Mouse (Mus musculus) kidney, embryonic 15.5 days (tissue): ENCODE data around the gene Samd13. TPM values are rescaled to one million over a fixed set of nuclear protein-coding genes. Genes with fewer than 3 reads are reported as not detected.
A peak's percentile ranks its signal among the peaks of the same experiment; 100 is the strongest.

ENCODE experiments used
- ATAC-seq: fragments of 200-750 bp; cut with Nextera tagmentation; replicated peaks from 2 replicates; pipeline ENCODE4 v1.8.0; 2017; ENCODE audit warnings: moderate TSS enrichment; ENCODE audit not compliant: low FRiP score
- H3K27ac ChIP-seq: fragments of 300-500 bp; sonication (generic); 2 replicates; pipeline ENCODE4 v1.5.1; 2015; ENCODE audit warnings: mild to moderate bottlenecking, inconsistent platforms
- H3K27me3 ChIP-seq: fragments of 300-500 bp; sonication (generic); 2 replicates; pipeline ENCODE4 v1.6.1; 2015; ENCODE audit warnings: inconsistent platforms
- H3K36me3 ChIP-seq: fragments of 300-500 bp; sonication (generic); 2 replicates; pipeline ENCODE4 v1.6.1; 2015; ENCODE audit warnings: inconsistent platforms
- H3K4me1 ChIP-seq: fragments of 300-500 bp; sonication (generic); 2 replicates; pipeline ENCODE4 v1.6.1; 2015; ENCODE audit warnings: inconsistent platforms
- H3K4me2 ChIP-seq: fragments of 300-500 bp; sonication (generic); 2 replicates; pipeline ENCODE4 v1.6.1; 2015; ENCODE audit warnings: moderate library complexity, mild to moderate bottlenecking, inconsistent platforms
- H3K4me3 ChIP-seq: fragments of 300-500 bp; sonication (generic); replicated peaks from 2 replicates; pipeline ENCODE4 v1.5.1; 2015; ENCODE audit warnings: mild to moderate bottlenecking, inconsistent platforms
- H3K9ac ChIP-seq: fragments of 300-500 bp; sonication (generic); 2 replicates; pipeline ENCODE4 v1.6.1; 2015; ENCODE audit warnings: mild to moderate bottlenecking, inconsistent platforms
- H3K9me3 ChIP-seq: fragments of 300-500 bp; sonication (generic); replicated peaks from 2 replicates; pipeline ENCODE4 v1.6.1; 2016; ENCODE audit warnings: inconsistent platforms
- WGBS: fragments of 180-500 bp; shearing (Covaris S2); methylation state at CpG from one replicate; pipeline ENCODE4 v1.1.7; 2015; ENCODE audit warnings: mixed read lengths; 5-methylcytosine and 5-hydroxymethylcytosine counted together
- polyA plus RNA-seq: library from polyadenylated mRNA; unstranded; fragments of >200 nt; fragmentation: Nextera tagmentation; extraction: Ambion mirVana; gene quantifications from 2 replicates; pipeline ENCODE4 v1.2.1, GENCODE M21; 2015

Gene Samd13
- polyA plus RNA-seq, 1 experiment from 2014 or later = 0.96 TPM

- Histone ChIP-seq H3K4me3 (no peak overlapping the region), H3K27ac (no peak overlapping the region)
Measured at GRCm38 (mm10) chr3:146692547-146692946, 7.2 kb upstream of the Samd13 start.

GRCm38 (mm10) chr3:146687121-146687725 is 1.8 kb upstream of the Samd13 start:
- Histone ChIP-seq H3K4me2 (no peak overlapping the region), H3K36me3 (no peaks in the 10 kb centered on the region), H3K4me1 (peaks cover 13% of the 10 kb centered on the region), H3K9ac (no peak overlapping the region), H3K27me3 (0 out of 2 replicates have a peak, but pooled peaks cover 5% of the 10 kb centered on the region), H3K4me3 (no peak overlapping the region), H3K9me3 (no peaks in the 10 kb centered on the region), H3K27ac (no peak overlapping the region)
- ATAC-seq = no peak
- WGBS = 75% methylated on average over 4 of the region's 4 CpGs

More at GRCm38 (mm10) chr3:146692547-146692946, 7.2 kb upstream of the Samd13 start:
- WGBS = 86% methylated on average over 5 of the region's 5 CpGs
- ATAC-seq = no peak
- H3K9me3 ChIP-seq = no peaks in the 10 kb centered on the region
- no peak overlapping the region for H3K9ac ChIP-seq
- no peak overlapping the region for H3K4me2 ChIP-seq
- H3K27me3 ChIP-seq = no peaks in the 10 kb centered on the region
- no peaks in the 10 kb centered on the region for H3K4me1 ChIP-seq
- no peaks in the 10 kb centered on the region for H3K36me3 ChIP-seq

GRCm38 (mm10) chr3:146686428-146686827 is 1.0 kb upstream of the Samd13 start:
- no peak for ATAC-seq
- H3K27me3 ChIP-seq = 0 out of 2 replicates have a peak, but pooled peaks cover 5% of the 10 kb centered on the region
- no peaks in the 10 kb centered on the region for H3K36me3 ChIP-seq
- H3K4me3 ChIP-seq = no peak overlapping the region
- H3K9me3 ChIP-seq = no peaks in the 10 kb centered on the region
- no peak overlapping the region for H3K4me2 ChIP-seq
- peaks cover 18% of the 10 kb centered on the region for H3K4me1 ChIP-seq
- no peak overlapping the region for H3K9ac ChIP-seq
- H3K27ac ChIP-seq = no peak overlapping the region
- 87% methylated on average over 8 of the region's 8 CpGs for WGBS

GRCm38 (mm10) chr3:146683095-146683494 is 2.3 kb downstream of the Samd13 start:
- H3K4me3 ChIP-seq = no peak overlapping the region
- 65% methylated on average over 2 of the region's 2 CpGs for WGBS
- H3K36me3 ChIP-seq = no peaks in the 10 kb centered on the region
- no peak for ATAC-seq
- H3K27ac ChIP-seq = no peak overlapping the region
- H3K4me2 ChIP-seq = 0 out of 2 replicates have a peak overlapping the region, but pooled peaks have one; percentile 52
- H3K27me3 ChIP-seq = 0 out of 2 replicates have a peak, but pooled peaks cover 5% of the 10 kb centered on the region
- no peaks in the 10 kb centered on the region for H3K9me3 ChIP-seq
- no peak overlapping the region for H3K9ac ChIP-seq
- H3K4me1 ChIP-seq = peaks cover 18% of the 10 kb centered on the region

GRCm38 (mm10) chr3:146682140-146682651 is 3.2 kb downstream of the Samd13 start:
- peaks cover 18% of the 10 kb centered on the region for H3K4me1 ChIP-seq
- no peak for ATAC-seq
- peak overlapping the region; percentile 15 for H3K4me3 ChIP-seq
- H3K27ac ChIP-seq = no peak overlapping the region
- no peaks in the 10 kb centered on the region for H3K9me3 ChIP-seq
- no peaks in the 10 kb centered on the region for H3K36me3 ChIP-seq
- 0 out of 2 replicates have a peak, but pooled peaks cover 5% of the 10 kb centered on the region for H3K27me3 ChIP-seq
- WGBS = 39% methylated on average over 13 of the region's 13 CpGs
- H3K9ac ChIP-seq = no peak overlapping the region
- H3K4me2 ChIP-seq = peak overlapping the region; percentile 52

- no peak for ATAC-seq
- 67% methylated on average over 8 of the region's 8 CpGs for WGBS
- H3K27ac ChIP-seq = no peak overlapping the region
- H3K4me3 ChIP-seq = no peak overlapping the region; the same call in 1 of the 2 replicates
- H3K9me3 ChIP-seq = no peaks in the 10 kb centered on the region
- peaks cover 18% of the 10 kb centered on the region for H3K4me1 ChIP-seq
- no peaks in the 10 kb centered on the region for H3K36me3 ChIP-seq
- H3K27me3 ChIP-seq = 0 out of 2 replicates have a peak, but pooled peaks cover 5% of the 10 kb centered on the region
- H3K9ac ChIP-seq = no peak overlapping the region
- H3K4me2 ChIP-seq = peak overlapping the region; percentile 52
Measured at GRCm38 (mm10) chr3:146681696-146682095, 3.7 kb downstream of the Samd13 start.

GRCm38 (mm10) chr3:146680625-146681024 is 4.8 kb downstream of the Samd13 start:
- Histone ChIP-seq H3K27ac (no peak overlapping the region), H3K4me3 (no peak overlapping the region), H3K36me3 (no peaks in the 10 kb centered on the region), H3K27me3 (0 out of 2 replicates have a peak, but pooled peaks cover 5% of the 10 kb centered on the region), H3K9me3 (no peaks in the 10 kb centered on the region), H3K4me1 (peaks cover 17% of the 10 kb centered on the region), H3K9ac (no peak overlapping the region), H3K4me2 (no peak overlapping the region)
- ATAC-seq = no peak
- WGBS = 88% methylated on average over 13 of the region's 13 CpGs

- ATAC-seq = no peak
- WGBS = 94% methylated on average over 16 of the region's 16 CpGs
- Histone ChIP-seq H3K36me3 (no peaks in the 10 kb centered on the region), H3K27me3 (0 out of 2 replicates have a peak, but pooled peaks cover 5% of the 10 kb centered on the region), H3K9me3 (no peaks in the 10 kb centered on the region), H3K4me1 (peaks cover 10% of the 10 kb centered on the region; the same call in 1 of the 2 replicates), H3K9ac (no peak overlapping the region), H3K4me2 (no peak overlapping the region), H3K4me3 (no peak overlapping the region), H3K27ac (no peak overlapping the region)
Measured at GRCm38 (mm10) chr3:146679646-146680045, 5.7 kb downstream of the Samd13 start.

GRCm38 (mm10) chr3:146676193-146676592 is 9.2 kb downstream of the Samd13 start:
- Histone ChIP-seq H3K4me2 (no peak overlapping the region), H3K9me3 (no peaks in the 10 kb centered on the region), H3K4me1 (no peaks in the 10 kb centered on the region), H3K9ac (no peak overlapping the region), H3K36me3 (no peaks in the 10 kb centered on the region), H3K27me3 (no peaks in the 10 kb centered on the region), H3K27ac (no peak overlapping the region), H3K4me3 (no peak overlapping the region)
- ATAC-seq = no peak
- WGBS = 88% methylated on average over 4 of the region's 4 CpGs

GRCm38 (mm10) chr3:146675101-146675500 is 10.3 kb downstream of the Samd13 start:
- Histone ChIP-seq H3K9ac (no peak overlapping the region), H3K27me3 (no peaks in the 10 kb centered on the region), H3K4me1 (no peaks in the 10 kb centered on the region), H3K9me3 (no peaks in the 10 kb centered on the region), H3K36me3 (no peaks in the 10 kb centered on the region), H3K4me3 (no peak overlapping the region), H3K4me2 (no peak overlapping the region), H3K27ac (no peak overlapping the region)
- WGBS = 89% methylated on average over 1 of the region's 1 CpGs
- no peak for ATAC-seq

- no peaks in the 10 kb centered on the region for H3K36me3 ChIP-seq
- H3K4me1 ChIP-seq = no peaks in the 10 kb centered on the region
- WGBS = 70% methylated on average over 2 of the region's 2 CpGs
- no peak for ATAC-seq
- no peaks in the 10 kb centered on the region for H3K27me3 ChIP-seq
- H3K9ac ChIP-seq = no peak overlapping the region
- no peak overlapping the region for H3K4me2 ChIP-seq
- H3K9me3 ChIP-seq = no peaks in the 10 kb centered on the region
- no peak overlapping the region for H3K4me3 ChIP-seq
- H3K27ac ChIP-seq = no peak overlapping the region
Measured at GRCm38 (mm10) chr3:146671121-146671520, 14.3 kb downstream of the Samd13 start.

- H3K9me3 ChIP-seq = no peaks in the 10 kb centered on the region
- H3K9ac ChIP-seq = no peak overlapping the region
- no peaks in the 10 kb centered on the region for H3K4me1 ChIP-seq
- no peak overlapping the region for H3K4me2 ChIP-seq
- no peaks in the 10 kb centered on the region for H3K36me3 ChIP-seq
- WGBS = 74% methylated on average over 7 of the region's 7 CpGs
- H3K27me3 ChIP-seq = no peaks in the 10 kb centered on the region
- no peak overlapping the region for H3K4me3 ChIP-seq
- no peak overlapping the region for H3K27ac ChIP-seq
- ATAC-seq = no peak
Measured at GRCm38 (mm10) chr3:146661907-146662306, 23.5 kb downstream of the Samd13 start.
